In the genomic region with DNA sequence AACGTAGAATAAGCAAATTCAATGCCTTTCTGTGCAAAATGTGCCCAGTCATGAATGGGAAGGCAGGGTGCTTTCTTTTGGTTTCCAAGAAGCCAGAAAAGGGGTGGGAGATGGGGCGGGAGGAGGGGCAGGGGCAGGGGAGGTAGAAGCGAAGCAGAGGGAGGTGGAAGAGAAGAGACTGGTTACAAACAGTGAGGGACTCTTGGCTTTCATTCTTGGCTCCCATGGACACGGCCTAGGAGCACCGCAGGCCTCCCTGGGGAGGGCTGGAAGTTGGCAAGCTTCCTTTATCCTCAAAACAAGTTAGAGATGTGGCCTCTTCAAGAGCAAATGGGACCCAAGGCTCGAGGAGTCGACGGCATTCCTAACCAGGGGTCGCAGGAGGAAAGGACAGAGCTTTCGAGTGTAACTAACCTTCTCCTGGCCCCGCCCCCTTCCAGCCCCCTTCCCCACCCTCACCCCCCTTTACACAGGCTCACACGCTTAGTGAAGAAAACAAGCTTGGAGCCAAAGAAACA, we compare ENCODE assay signal across 9 mouse cellular contexts. TPM values are rescaled to one million over a fixed set of nuclear protein-coding genes. Genes with fewer than 3 reads are reported as not detected.
DNase-seq lines count a peak whose midpoint lies in the region; ATAC-seq and TF ChIP-seq lines count a peak whose summit lies in the region.
"Had no signal": no experiment of that assay in that cellular context is flagged by ENCODE, and none has a peak within 500 bp of the region (broad histone marks: within the 10 kb centered on the region; RNA-seq: fewer than 3 reads in every experiment).

TSS of gene Ccdc190 (plus strand) at position 195 of the 518 bp plus-strand sequence.

- no peak for TF ChIP-seq CTCF in lung, embryonic 14.5 days (IDR thresholded peaks at IDR 0.05; ENCODE audit: low read depth)

- no peak within 1 kb of the TSS for H3K27ac ChIP-seq in lung, embryonic 14.5 days (ENCODE audit: low read depth)
- no peak within 1 kb of the TSS for H3K27ac ChIP-seq in intestine, embryonic 14.5 days (ENCODE audit: low read depth)
- peak within 1 kb of the TSS; percentile 18; the same call in 1 of the 2 replicates for H3K27ac ChIP-seq in neural tube, embryonic 14.5 days (ENCODE audit: low read depth, low read length)

- no peaks in the 10 kb centered on the region for H3K4me1 ChIP-seq in lung, embryonic 14.5 days (ENCODE audit: insufficient read depth)
- no peaks in the 10 kb centered on the region for H3K4me1 ChIP-seq in intestine, embryonic 14.5 days (replicated peaks; ENCODE audit: control insufficient read depth, insufficient read depth, low read length)
- H3K4me1 ChIP-seq in neural tube, embryonic 14.5 days (ENCODE audit: control insufficient read depth, insufficient read depth, low read length) = 0 out of 2 replicates have a peak, but pooled peaks cover 2% of the 10 kb centered on the region

- no peak within 1 kb of the TSS for H3K4me3 ChIP-seq in lung, embryonic 14.5 days (ENCODE audit: low read depth, low read length)
- no peak within 1 kb of the TSS for H3K4me3 ChIP-seq in intestine, embryonic 14.5 days (ENCODE audit: low read depth, low read length)
- 0 out of 2 replicates have a peak within 1 kb of the TSS, but pooled peaks have one; percentile 4 for H3K4me3 ChIP-seq in neural tube, embryonic 14.5 days (ENCODE audit: low read depth, low read length)

- peak within 1 kb of the TSS; percentile 43 for H3K4me2 ChIP-seq in lung, embryonic 14.5 days
- H3K4me2 ChIP-seq in intestine, embryonic 14.5 days (ENCODE audit: low read length) = peak within 1 kb of the TSS; percentile 24; the same call in 1 of the 2 replicates
- peak within 1 kb of the TSS; percentile 15; the same call in 1 of the 2 replicates for H3K4me2 ChIP-seq in neural tube, embryonic 14.5 days (ENCODE audit: low read depth, low read length)

- 16% methylated on average over 12 of the region's 12 CpGs for WGBS in lung, embryonic 14.5 days
- WGBS in intestine, embryonic 14.5 days = 23% methylated on average over 12 of the region's 12 CpGs
- WGBS in neural tube, embryonic 14.5 days = 10% methylated on average over 12 of the region's 12 CpGs

- H3K27me3 ChIP-seq in lung, embryonic 14.5 days (ENCODE audit: insufficient read depth, low read length) = no peaks in the 10 kb centered on the region
- no peaks in the 10 kb centered on the region for H3K27me3 ChIP-seq in intestine, embryonic 14.5 days (replicated peaks; ENCODE audit: control insufficient read depth, insufficient read depth, low read length)
- H3K27me3 ChIP-seq in neural tube, embryonic 14.5 days (ENCODE audit: control insufficient read depth, insufficient read depth, low read length) = no peaks in the 10 kb centered on the region

- peak; percentile 63 for DNase-seq in lung, embryonic 14.5 days
- no peak for DNase-seq in lung, postnatal 25 days (ENCODE audit: low spot score)
- DNase-seq in gastrocnemius, adult 8-10 months (ENCODE audit: low spot score in 2 of 2) = peak; percentile 23 to 49
- DNase-seq in intestine, embryonic 14.5 days (ENCODE audit: low spot score) = peak; percentile 50
- peak; percentile 41 to 60 for DNase-seq in left cerebral cortex, postnatal 10 days (ENCODE audit: extremely low spot score in 1 of 2, low spot score in 2 of 2)
- no peak for DNase-seq in thymus, postnatal 4 days
- no peak for DNase-seq in right cerebral cortex, postnatal 4 days

- intact Hi-C loops in left cerebral cortex, postnatal 10 days (cut with DNase I) = no loop called here

- H3K9ac ChIP-seq in lung, embryonic 14.5 days = 0 out of 2 replicates have a peak within 1 kb of the TSS, but pooled peaks have one; percentile 16
- H3K9ac ChIP-seq in intestine, embryonic 14.5 days (ENCODE audit: low read length) = no peak within 1 kb of the TSS
- no peak within 1 kb of the TSS for H3K9ac ChIP-seq in neural tube, embryonic 14.5 days (replicated peaks; ENCODE audit: low read depth, low read length)

- peak; percentile 53; the same call in 1 of the 2 replicates for ATAC-seq in lung, embryonic 14.5 days (ENCODE audit: insufficient read depth)
- no peak for ATAC-seq in intestine, embryonic 14.5 days (replicated peaks; ENCODE audit: low FRiP score, low TSS enrichment, low read depth)
- ATAC-seq in neural tube, embryonic 14.5 days (ENCODE audit: low read depth) = peak; percentile 91

- no peaks in the 10 kb centered on the region for H3K9me3 ChIP-seq in lung, embryonic 14.5 days (ENCODE audit: low read depth, low read length)
- no peaks in the 10 kb centered on the region for H3K9me3 ChIP-seq in intestine, embryonic 14.5 days (ENCODE audit: control insufficient read depth, low read length)
- H3K9me3 ChIP-seq in neural tube, embryonic 14.5 days (ENCODE audit: control insufficient read depth, low read length) = no peaks in the 10 kb centered on the region

- H3K36me3 ChIP-seq in lung, embryonic 14.5 days (ENCODE audit: insufficient read depth) = no peaks in the 10 kb centered on the region
- H3K36me3 ChIP-seq in intestine, embryonic 14.5 days (ENCODE audit: control insufficient read depth, insufficient read depth, low read length) = no peaks in the 10 kb centered on the region
- H3K36me3 ChIP-seq in neural tube, embryonic 14.5 days (ENCODE audit: control insufficient read depth, insufficient read depth, low read length) = no peaks in the 10 kb centered on the region

RNA-seq across cellular contexts. Expression of gene Ccdc190, which starts in this region (rescaled TPM):
- 0.20 TPM in 1 of 2 replicates, not detected in the other for polyA plus RNA-seq in lung, embryonic 14.5 days (2014; fragmentation: Nextera tagmentation; extraction: Ambion mirVana)
- under 1 TPM in 1 of 4 experiments, not detected in 3; 0.16 TPM for total RNA-seq in gastrocnemius, adult 8-10 months (2022)
- polyA plus RNA-seq in intestine, embryonic 14.5 days (2014; fragmentation: Nextera tagmentation; extraction: Ambion mirVana) = not detected in 2 replicates
- 10 to 100 TPM in 1 of 2 experiments, 1 to 10 TPM in 1; 7.8 to 11.0 TPM for total RNA-seq in left cerebral cortex, postnatal 10 days (2021)
- polyA plus RNA-seq in neural tube, embryonic 14.5 days (2014; fragmentation: Nextera tagmentation; extraction: Ambion mirVana) = 4.4 and 5.1 TPM in 2 replicates
- total RNA-seq: MEL had no signal

Comparison
In these comparisons a context has a peak if more than half of its experiments do, and no peak if none do; other contexts are left out.
1. RNA of gene Ccdc190 (total RNA-seq): 7.8 to 11.0 TPM in left cerebral cortex, postnatal 10 days; 0.16 TPM in gastrocnemius, adult 8-10 months; every median in the first group is over 4 times any median in the second.
2. Peak in DNase-seq, ATAC-seq, H3K9ac ChIP-seq and H3K4me2 ChIP-seq in lung, embryonic 14.5 days; RNA of the gene not detected or under 1 TPM.
3. Peak in DNase-seq in gastrocnemius, adult 8-10 months; RNA of the gene not detected or under 1 TPM.
4. Peak in DNase-seq and H3K4me2 ChIP-seq in intestine, embryonic 14.5 days; RNA of the gene not detected or under 1 TPM.
5. DNase-seq: peak in left cerebral cortex, postnatal 10 days (2 of 2); none in lung, postnatal 25 days (single experiment), thymus, postnatal 4 days (single experiment) and right cerebral cortex, postnatal 4 days (single experiment).
6. Peak in every context shown above with its lines, with median percentiles within 50 percentile points of each other: H3K4me2 ChIP-seq.